Mouse (Mus musculus) lung, adult 2 months (tissue): ENCODE results near the gene Dnm1l. TPM values are rescaled to one million over a fixed set of nuclear protein-coding genes. Genes with fewer than 3 reads are reported as not detected.
"Not testable (repeated sequence)": the region's sequence is repeated elsewhere in the genome, so short reads cannot be mapped to it uniquely, and the experiment has no call there.

Experiments used
- DNase-seq: peaks from one replicate; pipeline ENCODE4 v3.0.0; 2022
- H3K4me1 ChIP-seq: fragments of 200-500 bp; 2 replicates; pipeline ENCODE4 v1.6.1; 2011; ENCODE audit warnings: low read length; ENCODE audit not compliant: control insufficient read depth, insufficient read depth
- H3K4me3 ChIP-seq: fragments of 200-500 bp; replicated peaks from 2 replicates; pipeline ENCODE3; 2011; ENCODE audit warnings: low read depth, mild to moderate bottlenecking, control low read depth, low read length; ENCODE audit errors: extremely low read depth
- CTCF ChIP-seq: fragments of 200-500 bp; IDR thresholded peaks from 2 replicates; pipeline ENCODE4 v1.5.1; 2011; ENCODE audit warnings: mild to moderate bottlenecking, low read length, control low read depth; ENCODE audit not compliant: insufficient read depth
- POLR2A ChIP-seq: fragments of 200-500 bp; IDR thresholded peaks from 2 replicates; pipeline ENCODE4 v1.6.1; 2011; ENCODE audit warnings: low read depth, mild to moderate bottlenecking, control low read depth, low read length, borderline replicate concordance; ENCODE audit errors: extremely low read depth
- WGBS: fragments of 180-500 bp; shearing (Covaris S2); methylation state at CpG from one replicate; pipeline ENCODE4 v1.1.7; 2018; 5-methylcytosine and 5-hydroxymethylcytosine counted together
- polyA plus RNA-seq: library from polyadenylated mRNA; depleted of rRNA; stranded (reverse); fragments of >200 nt; gene quantifications from 2 replicates; pipeline ENCODE4 v1.2.3, GENCODE M21; 2012; rRNA removed

Dnm1l gene
- polyA plus RNA-seq = 5.8 and 7.8 TPM in 2 replicates

DNA sequence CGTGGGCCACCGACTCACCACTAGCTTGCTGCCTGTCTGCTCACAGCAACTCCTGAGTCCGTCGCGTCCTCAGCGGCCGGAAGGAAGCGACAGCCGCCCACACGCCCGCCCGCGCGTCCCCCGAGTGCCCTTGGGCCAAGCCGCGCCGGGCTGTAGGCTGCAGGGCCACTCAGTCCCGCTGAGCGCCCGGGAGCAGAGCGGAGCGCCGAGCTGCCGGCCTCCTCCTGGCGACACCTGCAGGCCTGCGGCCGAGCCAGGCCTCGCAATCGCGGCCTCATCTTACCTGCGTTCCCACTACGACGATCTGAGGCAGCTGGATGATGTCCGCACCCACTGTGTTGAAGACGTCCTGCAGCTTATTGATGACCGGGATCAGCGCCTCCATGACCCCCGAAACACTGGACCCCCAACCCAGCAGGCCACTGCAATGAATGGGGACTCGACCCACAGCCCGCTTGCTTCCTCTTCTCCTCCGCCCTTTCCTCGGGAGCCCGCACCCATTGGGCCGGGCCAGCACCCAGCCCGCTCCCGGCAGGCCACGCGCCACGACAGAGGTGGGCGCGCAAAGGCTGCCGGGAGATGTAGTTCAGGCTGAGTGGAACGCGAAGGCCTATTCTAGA is at the start of gene Dnm1l:
TSS of gene Dnm1l (minus strand) at position 479 of the 620 bp plus-strand sequence.
- WGBS = 1% methylated on average over 55 of the region's 55 CpGs
- H3K4me1 ChIP-seq = no peaks in the 10 kb centered on the region
- DNase-seq = peak; percentile 89
- H3K4me3 ChIP-seq = peak within 1 kb of the TSS; percentile 100
- TF ChIP-seq CTCF (0 out of 2 replicates have a peak, but pooled peaks have one; percentile 8), POLR2A (peak; percentile 64; the same call in 1 of the 2 replicates)

GRCm38 (mm10) chr16:16367217-16367616 is 8.5 kb upstream of the Dnm1l start:
- H3K4me3 ChIP-seq, H3K4me1 ChIP-seq, DNase-seq: not testable (repeated sequence)
- WGBS = 65% methylated on average over 9 of the region's 9 CpGs

DNA sequence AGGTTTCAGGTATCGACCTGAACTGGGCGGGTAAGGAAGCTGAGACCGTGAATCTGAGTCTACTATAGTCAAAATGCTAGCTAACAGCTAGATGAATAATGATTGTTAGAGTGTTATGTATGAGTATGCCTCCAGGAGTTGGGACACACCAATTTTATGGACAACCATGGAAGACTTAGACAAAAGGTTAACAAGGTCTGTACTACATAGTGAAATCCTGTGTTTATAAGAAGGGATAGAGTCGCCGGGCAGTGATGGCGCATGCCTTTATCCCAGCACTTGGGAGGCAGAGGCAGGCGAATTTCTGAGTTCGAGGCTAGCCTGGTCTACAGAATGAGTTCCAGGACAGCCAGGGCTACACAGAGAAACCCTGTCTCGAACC is 333 bp upstream of the Dnm1l start:
- WGBS = 53% methylated on average over 9 of the region's 9 CpGs
- not testable (repeated sequence) for H3K4me3 ChIP-seq, H3K4me1 ChIP-seq, DNase-seq

DNA sequence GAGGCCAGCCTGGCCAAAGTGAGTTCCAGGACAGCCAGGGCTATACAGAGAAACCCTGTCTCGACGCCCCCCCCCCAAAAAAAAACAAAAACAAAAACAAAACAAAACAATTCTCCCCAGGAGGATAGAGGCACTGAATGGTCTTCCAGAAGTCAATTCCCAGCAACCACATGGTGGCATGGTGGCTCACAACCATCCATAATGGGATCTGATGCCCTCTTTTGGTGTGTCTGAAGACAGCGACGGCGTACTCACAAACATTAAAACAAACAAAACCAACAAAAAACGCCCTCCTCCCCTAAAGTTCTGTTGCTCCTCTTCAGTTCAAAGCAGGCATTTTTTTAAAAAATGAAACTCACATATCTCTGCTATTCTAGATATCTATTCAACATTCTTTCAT is 851 bp downstream of the Dnm1l start:
- no peak for DNase-seq
- no peaks in the 10 kb centered on the region for H3K4me1 ChIP-seq
- H3K4me3 ChIP-seq = peak overlapping the region; percentile 17
- no peak for TF ChIP-seq POLR2A
- no peak for TF ChIP-seq CTCF
- WGBS = 6% methylated on average over 6 of the region's 6 CpGs

GRCm38 (mm10) chr16:16346420-16346819 is 12.3 kb downstream of the Dnm1l start:
- Histone ChIP-seq H3K4me1 (no peaks in the 10 kb centered on the region), H3K4me3 (no peak overlapping the region)
- TF ChIP-seq POLR2A (no peak), CTCF (no peak)
- WGBS = 86% methylated on average over 5 of the region's 5 CpGs
- DNase-seq = no peak

GRCm38 (mm10) chr16:16325775-16326336 is 32.9 kb downstream of the Dnm1l start:
- 89% methylated on average over 5 of the region's 5 CpGs for WGBS

DNA sequence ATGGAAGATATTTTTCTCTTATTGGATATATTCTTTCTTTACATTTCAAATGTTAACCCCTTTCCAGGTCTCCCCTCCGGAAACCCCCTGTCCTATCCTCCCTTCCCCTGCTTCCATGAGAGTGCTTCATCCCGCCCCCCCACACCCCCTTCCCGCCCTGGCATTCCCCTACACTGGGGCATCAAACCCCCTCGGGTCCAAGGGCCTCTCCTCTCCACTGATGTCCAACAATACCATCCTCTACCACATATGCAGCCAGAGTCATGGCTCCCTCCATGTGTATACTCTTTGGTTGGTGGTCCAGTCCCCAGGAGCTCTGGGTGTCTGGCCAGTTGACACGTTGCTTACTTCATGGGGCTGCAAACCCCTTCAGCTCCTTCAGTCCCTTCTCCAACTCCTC is 47.4 kb downstream of the Dnm1l start:
- no peak for DNase-seq
- no peaks in the 10 kb centered on the region for H3K4me1 ChIP-seq
- TF ChIP-seq POLR2A (no peak), CTCF (no peak)
- WGBS = 78% methylated on average over 5 of the region's 5 CpGs
- no peak overlapping the region for H3K4me3 ChIP-seq

More at GRCm38 (mm10) chr16:16325775-16326336, 32.9 kb downstream of the Dnm1l start:
- no peak overlapping the region for H3K4me3 ChIP-seq
- H3K4me1 ChIP-seq = no peaks in the 10 kb centered on the region
- no peak for TF ChIP-seq CTCF
- TF ChIP-seq POLR2A = no peak
- DNase-seq = no peak

DNA sequence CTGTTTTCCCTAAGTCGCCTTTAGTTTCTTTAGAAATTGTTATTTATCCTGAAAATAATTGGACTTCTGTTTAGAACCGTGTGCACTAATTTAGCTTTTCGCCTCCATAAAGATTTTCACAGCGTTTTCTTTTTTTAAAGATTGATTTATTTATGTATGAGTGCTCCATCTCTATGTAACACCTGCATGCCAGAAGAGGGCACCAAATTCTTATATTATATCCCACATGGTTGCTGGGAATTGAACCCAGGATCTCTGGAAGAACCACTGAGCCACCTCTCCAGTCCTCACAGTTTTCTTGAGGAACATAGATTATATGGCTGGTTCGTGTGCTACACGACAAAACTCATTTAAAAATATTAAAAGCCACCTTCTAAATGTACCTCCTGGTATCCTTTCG is 54.9 kb downstream of the Dnm1l start:
- H3K4me3 ChIP-seq = no peak overlapping the region

DNA sequence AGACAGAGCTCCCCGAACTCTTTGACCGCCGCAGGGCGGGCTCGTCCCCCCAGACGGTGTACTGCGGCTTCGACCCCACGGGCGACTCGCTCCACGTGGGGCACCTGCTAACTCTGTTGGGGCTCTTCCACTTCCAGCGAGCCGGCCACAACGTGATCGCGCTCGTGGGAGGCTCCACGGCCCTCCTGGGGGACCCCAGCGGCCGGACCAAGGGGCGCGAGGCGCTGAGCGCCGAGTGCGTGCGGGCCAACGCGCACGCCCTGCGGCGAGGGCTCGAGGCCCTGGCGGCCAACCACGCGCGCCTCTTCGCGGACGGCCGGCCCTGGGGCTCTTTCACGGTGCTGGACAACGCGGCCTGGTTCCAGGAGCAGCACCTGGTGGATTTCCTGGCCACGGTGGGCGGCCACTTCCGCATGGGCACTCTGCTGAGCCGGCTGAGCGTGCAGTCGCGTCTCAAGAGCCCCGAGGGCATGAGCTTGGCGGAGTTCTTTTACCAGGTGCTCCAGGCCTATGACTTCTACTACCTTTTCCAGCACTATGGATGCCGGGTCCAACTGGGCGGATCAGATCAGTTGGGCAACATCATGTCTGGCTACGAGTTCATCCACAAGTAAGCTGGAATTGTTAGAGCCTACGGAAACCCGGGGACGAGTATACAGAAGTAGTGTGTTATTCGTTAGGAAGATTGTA is 55.5 kb downstream of the Dnm1l start:
- 0 out of 2 replicates have a peak, but pooled peaks cover 2% of the 10 kb centered on the region for H3K4me1 ChIP-seq
- no peak for TF ChIP-seq CTCF
- no peak for TF ChIP-seq POLR2A
- peak; percentile 59 for DNase-seq
- under 1% methylated on average over 59 of the region's 61 CpGs for WGBS
- H3K4me3 ChIP-seq = peak overlapping the region; percentile 68

More for the DNA sequence above, 54.9 kb downstream of the Dnm1l start:
- H3K4me1 ChIP-seq = 0 out of 2 replicates have a peak, but pooled peaks cover 2% of the 10 kb centered on the region
- WGBS = 19% methylated on average over 7 of the region's 7 CpGs
- no peak for DNase-seq
- TF ChIP-seq POLR2A (no peak), CTCF (no peak)
